Mouse (Mus musculus) forelimb bud, embryonic 11.5 days (tissue): ENCODE results near the gene Kif23.

ENCODE experiments used
- DNase-seq: peaks from one replicate; pipeline ENCODE4 v3.0.0-alpha.2; 2012; ENCODE audit warnings: low read depth, low spot score

The Kif23 gene

GRCm38 (mm10) chr9:61947402-61948346 is 1.1 kb upstream of the Kif23 start:
- peak; percentile 92 for DNase-seq

- peak; percentile 35 for DNase-seq
These were observed 482 bp downstream of the Kif23 start for GRCm38 (mm10) chr9:61945973-61946611.

- no peak for DNase-seq
These were observed 5.5 kb downstream of the Kif23 start for GRCm38 (mm10) chr9:61941054-61941453.

GRCm38 (mm10) chr9:61933333-61933732 is 13.2 kb downstream of the Kif23 start:
- no peak for DNase-seq

GRCm38 (mm10) chr9:61932009-61932408 is 14.6 kb downstream of the Kif23 start:
- DNase-seq, result no peak

- no peak for DNase-seq
These were observed 21.4 kb downstream of the Kif23 start for GRCm38 (mm10) chr9:61925086-61925660.

- no peak for DNase-seq
These were observed 26.2 kb downstream of the Kif23 start for GRCm38 (mm10) chr9:61920331-61920730.

GRCm38 (mm10) chr9:61919464-61919863 is 27.1 kb downstream of the Kif23 start:
- no peak for DNase-seq

- DNase-seq, result no peak
These were observed 29.1 kb downstream of the Kif23 start for GRCm38 (mm10) chr9:61917436-61917835.

- no peak for DNase-seq
These were observed 29.6 kb downstream of the Kif23 start for GRCm38 (mm10) chr9:61916986-61917385.

- no peak for DNase-seq
These were observed 31.1 kb downstream of the Kif23 start for GRCm38 (mm10) chr9:61915393-61916005.

- DNase-seq, result no peak
These were observed 31.7 kb downstream of the Kif23 start for GRCm38 (mm10) chr9:61914917-61915300.

GRCm38 (mm10) chr9:61914203-61914916 is 32.2 kb downstream of the Kif23 start, which contains the start of gene Rplp1:
Gene Rplp1, minus strand, starts transcription at chr9:61914542.
- peak; percentile 96 for DNase-seq

GRCm38 (mm10) chr9:61911300-61912128 is 35.1 kb downstream of the Kif23 start:
- DNase-seq, result no peak

GRCm38 (mm10) chr9:61910526-61911256 is 35.9 kb downstream of the Kif23 start:
- DNase-seq, result no peak

GRCm38 (mm10) chr9:61909633-61910032 is 36.9 kb downstream of the Kif23 start:
- no peak for DNase-seq

GRCm38 (mm10) chr9:61908832-61909407 is 37.7 kb downstream of the Kif23 start:
- no peak for DNase-seq

- DNase-seq, result no peak
These were observed 38.2 kb downstream of the Kif23 start for GRCm38 (mm10) chr9:61908341-61908740.

- DNase-seq, result no peak
These were observed 38.8 kb downstream of the Kif23 start for GRCm38 (mm10) chr9:61907621-61908295.
